Mouse (Mus musculus) induced T-regulatory cell, adult 2 months (primary cell): Measurements from ENCODE around the gene Opalin.

ENCODE experiments used
- DNase-seq: peaks from one replicate; pipeline ENCODE4 v3.0.0-alpha.2; 2012; ENCODE audit warnings: low read depth

Gene Opalin

GRCm38 (mm10) chr19:41073746-41074455 lies 3.0 kb downstream of the Opalin start:
- DNase-seq: no peak

DNA sequence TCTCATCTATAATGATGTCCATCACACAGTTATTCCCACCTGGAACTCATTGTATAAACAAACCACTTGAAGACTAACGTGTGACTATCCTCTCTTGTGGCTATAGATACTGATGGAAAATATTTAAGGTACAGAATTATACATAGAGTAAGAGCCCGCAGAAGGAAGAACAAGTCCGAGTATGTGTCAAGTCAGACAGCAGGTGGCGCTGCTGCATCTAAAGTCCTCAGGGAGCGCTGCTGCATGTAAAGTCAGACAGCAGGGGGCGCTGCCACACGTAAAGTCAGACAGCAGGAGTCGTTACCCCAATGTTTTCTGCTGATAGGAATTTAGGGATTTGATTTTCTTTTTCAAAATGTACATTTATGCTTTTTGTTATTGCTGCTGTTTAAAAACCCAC lies 5.4 kb downstream of the Opalin start:
- DNase-seq: peak; percentile 95

GRCm38 (mm10) chr19:41054702-41055101 lies 22.2 kb downstream of the Opalin start:
- no peak for DNase-seq

DNA sequence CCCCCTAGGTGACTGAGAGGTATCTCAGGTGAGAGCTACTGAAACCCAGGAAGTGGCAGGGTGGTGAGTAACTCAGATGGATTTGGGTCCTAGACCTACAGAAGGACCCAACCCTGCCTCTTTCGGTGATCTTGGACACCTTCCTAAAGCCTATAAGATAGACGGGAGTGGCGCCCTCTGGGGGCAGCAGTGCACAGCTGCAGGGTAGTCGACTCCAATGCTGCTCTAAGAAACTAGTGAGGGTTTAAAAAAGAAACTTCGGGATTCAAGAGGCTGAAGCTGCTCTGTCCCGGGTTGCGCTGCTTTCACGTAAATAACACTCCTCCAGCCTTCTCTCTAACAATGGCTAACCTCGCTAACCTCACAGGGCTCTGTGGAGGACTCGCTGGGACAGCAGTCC lies 23.4 kb downstream of the Opalin start:
- peak; percentile 72 for DNase-seq

DNA sequence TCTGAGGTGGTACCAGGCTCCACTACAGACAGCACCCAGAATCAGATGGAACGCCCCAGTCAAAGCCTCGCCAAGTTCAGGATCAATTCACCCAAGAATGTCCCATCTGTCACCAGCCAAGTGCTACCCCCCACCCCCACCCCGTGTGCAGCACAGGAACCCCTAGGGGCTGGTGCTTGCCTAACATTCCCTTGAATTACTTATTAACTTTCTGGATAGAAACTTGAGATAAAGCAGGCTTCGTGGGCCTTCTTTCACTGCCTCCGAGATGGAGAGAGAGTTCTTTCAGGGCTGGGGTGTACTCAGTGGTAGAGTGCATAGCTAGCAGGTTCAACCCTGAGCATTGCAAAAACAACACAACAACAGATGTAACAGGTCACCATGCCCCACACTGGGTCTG lies 24.7 kb downstream of the Opalin start:
- no peak for DNase-seq

DNA sequence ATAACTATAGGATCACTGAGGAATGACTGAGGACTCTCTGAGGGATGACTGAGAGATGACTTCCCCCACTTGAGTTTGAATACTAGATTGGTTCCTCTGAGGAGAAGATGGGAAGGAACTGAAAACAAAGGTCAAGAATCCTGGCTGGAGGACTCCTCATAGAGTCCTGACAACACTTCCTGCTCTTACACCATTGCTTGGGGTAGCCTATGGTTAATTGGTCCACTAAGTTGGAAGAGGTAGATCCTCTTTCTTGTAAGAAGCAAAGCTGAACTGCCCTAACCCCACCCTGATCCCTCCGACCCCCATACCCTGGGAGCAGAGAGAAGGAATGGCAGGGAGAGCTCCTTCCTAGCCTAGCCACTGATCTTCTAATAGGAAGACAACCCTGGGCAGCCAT lies 25.2 kb downstream of the Opalin start:
- no peak for DNase-seq

DNA sequence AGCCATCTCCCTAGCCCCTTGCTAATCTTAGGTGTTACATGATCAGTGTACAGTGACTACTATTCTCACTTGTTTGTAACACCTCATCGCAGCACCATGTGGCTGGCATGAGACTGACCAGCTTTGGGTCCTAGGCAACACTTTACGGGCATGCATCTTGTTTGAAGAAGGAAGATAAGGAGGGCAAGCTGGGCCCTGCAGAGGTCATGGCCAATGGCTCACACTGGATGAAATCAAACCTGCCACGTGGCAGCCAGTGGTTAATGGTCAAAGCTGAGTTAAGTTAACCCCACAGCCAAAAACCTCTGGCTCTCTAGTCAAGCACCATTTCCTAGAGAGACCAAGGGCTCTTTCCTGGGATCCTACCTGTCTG lies 28.7 kb downstream of the Opalin start:
- DNase-seq: no peak

GRCm38 (mm10) chr19:41047437-41048186 lies 29.3 kb downstream of the Opalin start:
- no peak for DNase-seq

DNA sequence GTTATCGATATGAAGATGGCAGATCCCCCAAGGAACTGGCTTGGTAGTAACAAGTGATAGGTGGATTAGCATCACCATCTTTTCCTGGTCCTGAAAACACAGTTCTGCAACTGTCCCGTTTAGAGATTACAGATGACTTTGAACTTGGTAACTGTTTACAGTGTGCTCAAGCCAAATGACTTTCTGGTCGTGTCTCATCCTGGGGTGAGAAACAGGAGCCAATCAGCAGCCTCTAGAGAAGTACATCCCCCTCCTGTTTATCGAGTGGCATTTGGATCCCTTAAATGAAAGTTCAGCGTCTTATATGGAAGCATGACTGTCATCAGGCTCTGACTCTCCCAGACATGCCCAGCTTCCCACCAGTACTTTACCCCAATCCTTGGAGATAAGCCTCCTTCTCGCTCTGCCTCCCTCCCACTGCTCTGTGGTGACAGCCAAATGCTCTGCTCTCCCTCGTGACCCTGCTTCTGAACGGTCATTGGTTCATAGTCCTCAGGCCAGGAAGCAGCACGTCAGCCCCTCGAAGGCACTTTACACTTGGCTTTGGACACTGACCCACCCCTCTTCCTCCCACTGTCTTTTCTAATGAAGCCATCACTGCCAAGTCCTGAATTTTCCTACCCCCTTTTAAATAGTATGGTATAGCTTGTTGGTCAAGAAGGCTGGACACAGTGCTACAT lies 31.7 kb downstream of the Opalin start:
- no peak for DNase-seq

DNA sequence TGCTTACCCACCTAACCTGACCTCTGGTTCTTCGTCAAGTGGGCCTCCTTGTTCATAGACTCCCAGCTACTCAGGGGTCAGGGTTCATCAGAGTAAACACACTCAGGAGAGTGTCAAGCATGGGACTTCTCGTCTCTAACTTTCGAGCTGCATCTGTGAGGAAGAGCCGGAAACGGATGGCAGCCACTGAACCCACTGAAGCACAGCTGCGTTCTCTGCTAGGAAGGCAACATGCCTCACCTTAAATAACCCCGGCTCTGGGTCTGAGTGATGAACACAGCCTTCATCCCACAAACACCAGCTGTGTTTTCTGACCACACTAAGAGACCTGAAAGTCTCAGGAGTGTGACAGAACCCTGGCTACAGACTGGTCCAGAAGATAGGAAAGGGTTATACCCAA lies 37.8 kb downstream of the Opalin start:
- DNase-seq: peak; percentile 16

DNA sequence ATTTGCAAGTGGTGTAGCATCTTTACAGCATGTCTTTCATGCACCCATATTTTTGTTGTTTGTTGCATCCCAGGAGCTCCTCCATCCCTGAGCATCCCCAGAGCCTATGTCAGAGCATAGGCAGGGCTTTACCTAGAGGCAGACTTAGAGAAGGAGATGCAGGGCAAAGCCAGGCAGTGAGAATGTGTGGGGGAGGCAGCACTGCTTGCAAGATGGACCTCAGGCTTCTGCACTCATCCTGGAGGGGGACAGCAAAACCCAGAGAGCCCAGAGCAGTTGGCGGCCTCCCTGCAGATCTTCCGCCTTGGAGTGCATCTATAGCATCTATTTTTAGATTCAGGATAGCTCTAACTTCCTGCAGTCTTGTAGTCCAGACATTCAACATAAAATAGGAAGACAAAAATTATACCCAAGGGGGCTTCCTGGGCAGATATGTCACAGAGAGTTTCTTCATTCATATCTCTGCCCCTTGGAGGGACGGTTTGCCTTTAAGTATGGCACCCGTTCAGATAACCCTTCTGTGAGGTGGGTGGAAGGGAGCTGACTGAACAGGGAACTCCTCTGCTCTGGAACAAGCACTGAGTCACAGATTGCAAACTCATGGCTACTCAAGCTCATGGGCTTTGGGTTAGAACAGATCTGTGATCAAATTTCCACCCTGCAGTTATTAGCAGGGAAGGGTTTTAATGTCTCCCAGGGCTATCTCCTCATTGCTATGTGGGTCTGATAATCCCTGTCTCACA lies 40.9 kb downstream of the Opalin start:
- no peak for DNase-seq

- DNase-seq: no peak
Measured at GRCm38 (mm10) chr19:41031869-41032268, 45.0 kb downstream of the Opalin start.

DNA sequence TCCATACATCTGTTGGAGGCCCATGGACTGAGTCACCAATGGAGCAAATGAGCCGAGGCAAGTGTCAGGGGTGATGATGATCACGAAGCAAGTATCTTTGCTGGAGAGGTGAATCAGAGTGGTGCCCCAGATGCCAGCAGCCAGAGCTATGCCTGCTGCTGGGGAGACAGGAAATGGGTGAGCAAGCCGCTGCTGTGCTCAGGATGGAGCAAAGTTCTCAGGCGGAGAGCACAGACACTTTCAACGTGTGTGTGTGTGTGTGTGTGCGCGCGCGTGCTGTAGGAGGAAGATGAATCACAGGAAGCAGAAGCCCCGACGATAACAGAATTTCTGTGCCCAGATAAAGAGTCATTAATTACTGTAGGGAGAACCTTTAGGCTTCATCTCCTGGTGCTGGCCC lies 45.9 kb downstream of the Opalin start:
- peak; percentile 79 for DNase-seq

GRCm38 (mm10) chr19:41030161-41030560 lies 46.8 kb downstream of the Opalin start:
- no peak for DNase-seq

GRCm38 (mm10) chr19:41029219-41029618 lies 47.7 kb downstream of the Opalin start, which contains the start of gene Dntt:
TSS of gene Dntt (plus strand) at chr19:41029275.
- DNase-seq: no peak

DNA sequence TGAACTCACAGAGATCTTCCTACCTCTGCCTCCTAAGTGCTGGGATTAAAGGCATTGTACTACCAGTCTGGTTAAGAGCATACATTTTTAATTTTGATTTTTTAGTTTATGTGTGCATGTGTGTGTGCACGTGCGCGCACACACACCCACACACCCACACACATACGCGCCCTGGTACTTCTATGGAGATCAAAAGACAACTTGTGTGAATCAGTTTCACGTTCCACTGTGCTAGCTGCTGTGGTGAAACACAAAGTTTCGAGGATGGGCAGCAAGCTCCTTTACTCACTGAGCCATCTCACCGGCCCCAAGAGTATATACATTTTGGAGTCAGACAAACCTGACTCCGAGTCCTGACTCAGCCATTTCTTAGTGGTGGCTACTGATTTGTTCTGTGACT lies 49.3 kb downstream of the Opalin start:
- peak; percentile 26 for DNase-seq

DNA sequence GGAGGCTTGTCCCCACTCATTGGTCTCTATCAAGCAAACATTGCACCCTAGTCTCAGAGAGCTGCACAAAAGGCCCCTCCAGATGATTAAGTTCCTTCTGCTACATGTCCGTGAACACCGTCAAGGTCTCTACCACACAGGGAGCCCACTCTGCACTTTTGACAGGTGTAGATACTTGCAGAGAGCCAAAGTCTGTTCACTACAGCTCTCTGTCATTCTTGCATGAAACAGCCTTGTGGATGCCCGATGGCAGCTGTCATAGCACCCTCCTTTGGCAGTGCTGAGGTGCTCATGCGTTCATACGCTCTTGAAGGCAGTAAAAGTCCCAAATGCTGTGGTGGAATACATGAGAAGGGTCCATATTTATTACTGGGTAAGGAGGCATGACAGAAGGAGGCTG lies 49.9 kb downstream of the Opalin start:
- no peak for DNase-seq

DNA sequence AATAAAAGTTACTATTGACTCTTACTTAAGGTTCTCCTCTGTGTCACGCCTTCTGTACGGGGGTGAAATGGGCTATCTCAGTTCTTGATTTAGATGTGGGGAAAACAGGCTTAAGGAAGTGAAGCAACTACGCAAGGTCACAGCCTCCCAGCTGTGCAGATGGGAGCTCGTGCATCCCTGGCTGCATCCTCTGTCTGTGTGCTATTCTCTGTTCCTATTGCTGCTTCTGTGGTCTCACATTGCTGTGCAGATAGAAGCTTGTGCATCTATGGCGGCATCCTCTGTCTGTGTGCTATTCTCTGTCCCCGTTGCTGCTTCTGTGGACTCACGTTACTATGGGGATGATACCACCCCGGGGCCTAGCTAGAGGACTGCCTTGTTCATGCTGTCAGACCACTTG lies 50.4 kb downstream of the Opalin start:
- no peak for DNase-seq

GRCm38 (mm10) chr19:41022244-41022643 lies 54.7 kb downstream of the Opalin start:
- DNase-seq: no peak

DNA sequence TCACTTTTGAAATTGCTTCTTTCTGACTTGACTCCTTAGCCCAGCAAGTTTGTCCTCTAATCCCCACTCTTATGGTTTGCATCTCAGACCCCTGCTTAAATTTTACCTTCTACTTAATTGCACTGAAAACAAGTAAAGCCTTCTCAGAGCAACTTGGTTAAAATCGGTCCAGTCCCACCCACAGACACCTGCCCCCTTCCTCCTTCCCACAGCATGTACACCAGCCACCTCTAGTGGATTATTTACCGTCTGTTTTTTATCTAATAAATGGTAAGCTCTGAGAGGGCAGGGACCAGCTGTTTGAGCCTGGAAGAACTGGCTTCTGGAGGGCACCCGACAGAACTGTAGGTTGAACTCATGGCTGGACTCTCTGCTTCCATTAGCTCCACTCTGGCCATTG lies 56.4 kb downstream of the Opalin start:
- no peak for DNase-seq

DNA sequence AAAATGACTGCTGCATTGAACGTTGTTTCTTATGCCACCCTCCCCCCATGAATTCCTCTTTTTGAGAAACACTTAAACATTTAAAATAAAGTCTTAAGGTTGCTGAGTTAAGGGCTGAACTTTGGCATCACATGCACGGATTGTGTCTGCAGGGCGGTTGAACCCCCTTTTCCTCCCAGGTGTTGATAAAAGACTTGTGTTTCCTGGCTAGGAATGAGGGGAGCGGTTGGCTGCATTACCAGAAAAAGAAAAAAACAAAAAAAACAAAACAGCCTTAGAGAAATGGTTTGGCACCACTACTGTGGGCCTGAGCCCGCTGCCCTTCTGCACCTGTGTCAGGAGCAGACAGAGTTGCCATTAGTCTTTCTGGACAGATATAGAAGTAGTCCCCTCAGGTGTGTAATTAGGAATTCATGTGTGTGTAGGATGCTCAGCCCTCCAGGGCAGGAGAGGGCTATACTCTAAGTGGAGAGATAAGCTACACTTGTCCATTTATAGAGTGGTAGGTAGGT lies 57.7 kb downstream of the Opalin start:
- DNase-seq: no peak
